Mouse (Mus musculus) B cell, adult 2 months (primary cell): ENCODE data around the gene Szt2.

Source experiments
- DNase-seq, 2 experiments: peaks; one replicate each; pipeline ENCODE4 v3.0.0; 2022

Szt2 gene

GRCm38 (mm10) chr4:118356738-118357137, 52.3 kb downstream of the Szt2 start:
- DNase-seq: no peak

- no peak for DNase-seq
Measured at GRCm38 (mm10) chr4:118354289-118354688, 54.8 kb downstream of the Szt2 start.

DNA sequence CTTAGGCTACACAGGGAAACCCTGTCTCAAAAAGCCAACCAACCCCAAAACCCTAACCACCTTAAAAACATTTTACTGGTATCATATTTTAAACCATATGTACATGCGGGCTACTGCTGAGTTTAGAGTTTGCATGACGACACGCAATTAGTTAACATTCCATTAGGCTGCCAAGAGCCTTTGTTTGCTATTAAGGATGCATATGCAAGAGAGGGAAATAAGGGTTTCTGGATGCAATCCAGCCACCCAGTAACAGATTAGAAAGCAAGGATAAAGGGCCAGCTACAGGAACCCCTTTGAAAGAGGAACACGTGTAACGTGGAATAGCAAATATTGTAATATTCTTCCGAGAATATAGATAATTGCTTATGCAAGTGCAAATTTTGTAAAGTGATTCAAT, 55.4 kb downstream of the Szt2 start:
- no peak for DNase-seq

- no peak for DNase-seq
Measured at GRCm38 (mm10) chr4:118351828-118352227, 57.2 kb downstream of the Szt2 start.

GRCm38 (mm10) chr4:118350864-118351263, 58.2 kb downstream of the Szt2 start:
- DNase-seq: no peak

GRCm38 (mm10) chr4:118347529-118348309, 61.4 kb downstream of the Szt2 start:
- no peak for DNase-seq

GRCm38 (mm10) chr4:118341447-118341846, 67.6 kb downstream of the Szt2 start:
- DNase-seq: no peak

DNA sequence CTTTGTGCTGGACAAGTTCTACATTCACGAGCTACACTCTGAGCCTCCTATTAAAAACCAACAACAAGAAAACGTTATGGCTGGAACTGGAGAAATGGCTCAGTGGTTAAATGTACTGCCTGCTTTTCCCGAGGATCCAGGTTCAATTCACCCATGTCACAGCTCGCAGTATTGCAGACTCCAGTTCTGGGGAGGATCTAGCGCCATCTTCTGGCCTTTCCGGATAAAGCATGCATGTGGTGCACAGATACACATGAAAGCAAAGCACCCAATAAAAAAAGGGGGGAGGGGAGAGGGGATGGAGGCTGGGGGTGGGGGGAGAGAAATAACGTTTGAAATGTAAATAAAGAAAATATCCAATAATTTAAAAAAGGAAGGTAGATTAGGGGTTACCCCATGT, 72.4 kb downstream of the Szt2 start:
- DNase-seq: peak; percentile 52 to 56

DNA sequence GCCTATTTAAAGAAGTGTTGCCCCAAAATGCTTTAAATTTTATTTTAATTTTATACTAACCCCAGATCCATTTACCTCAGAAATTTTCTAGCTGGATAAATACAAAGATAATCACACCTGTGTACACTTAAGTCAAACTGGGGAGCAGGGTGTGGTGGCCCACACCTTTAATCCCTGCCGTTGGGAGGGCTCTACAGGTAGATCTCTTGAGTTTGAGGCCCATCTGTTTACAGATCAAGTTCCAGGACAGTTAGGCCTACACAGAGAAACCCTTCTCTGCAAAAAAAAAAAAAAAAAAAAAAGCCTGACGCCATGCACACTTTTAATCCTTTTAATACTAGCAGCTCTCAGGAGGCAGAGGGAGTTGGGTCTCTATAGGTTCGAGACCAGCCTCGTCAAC, 73.1 kb downstream of the Szt2 start:
- no peak for DNase-seq

- DNase-seq: no peak
Measured at GRCm38 (mm10) chr4:118331777-118332176, 77.3 kb downstream of the Szt2 start.

DNA sequence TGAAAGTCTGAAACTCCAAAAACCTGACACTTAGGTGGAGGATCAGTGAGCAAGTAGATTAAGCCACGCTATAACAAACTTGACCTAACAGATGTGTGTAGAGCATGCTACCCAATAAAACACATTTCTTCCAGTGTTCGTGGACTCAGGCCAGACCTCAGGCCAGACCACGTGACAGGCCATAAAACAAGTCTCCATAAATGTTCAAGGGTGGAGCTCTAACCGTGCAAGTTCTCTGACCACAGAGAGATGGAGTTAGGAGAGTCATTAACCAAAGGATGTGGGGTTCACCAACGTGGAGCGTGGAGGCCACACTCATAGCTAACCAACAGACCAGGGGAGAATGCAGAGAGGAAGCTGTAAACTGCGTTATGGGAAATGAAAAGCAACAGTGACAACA, 82.6 kb downstream of the Szt2 start:
- DNase-seq: no peak

- DNase-seq: no peak
Measured at GRCm38 (mm10) chr4:118320636-118321035, 88.4 kb downstream of the Szt2 start.

DNA sequence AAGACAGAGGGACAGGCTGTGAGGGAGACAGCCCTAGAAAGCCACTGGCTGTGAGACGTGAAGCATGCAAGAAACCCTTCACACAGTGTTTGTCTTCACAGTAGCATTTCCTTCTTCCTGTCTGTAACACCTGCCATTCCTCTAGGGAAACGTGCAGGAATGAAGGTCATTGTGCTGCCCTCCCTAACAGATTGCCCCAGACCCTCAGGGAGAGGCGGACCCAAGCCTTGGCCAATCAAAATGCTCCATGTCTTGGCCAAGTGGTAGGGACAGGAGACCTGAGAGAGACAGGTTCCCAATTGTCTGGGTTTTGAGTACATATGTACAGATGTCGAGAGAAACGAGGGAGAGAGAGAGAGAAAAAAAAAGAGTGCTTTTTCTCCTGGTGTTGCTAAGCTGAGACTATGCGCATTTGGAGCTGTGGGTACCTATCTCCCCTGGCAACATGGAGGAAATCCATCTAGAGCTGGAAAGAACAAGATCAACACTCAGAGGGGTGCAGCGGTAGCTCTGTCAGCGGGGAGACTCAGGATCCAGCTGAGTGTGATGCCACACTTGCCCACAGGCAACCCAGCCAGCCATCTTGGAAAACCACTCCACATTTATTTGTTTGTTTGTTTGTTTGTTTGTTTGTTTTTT, 89.2 kb downstream of the Szt2 start:
- no peak for DNase-seq

GRCm38 (mm10) chr4:118316662-118317061, 92.4 kb downstream of the Szt2 start:
- no peak for DNase-seq

DNA sequence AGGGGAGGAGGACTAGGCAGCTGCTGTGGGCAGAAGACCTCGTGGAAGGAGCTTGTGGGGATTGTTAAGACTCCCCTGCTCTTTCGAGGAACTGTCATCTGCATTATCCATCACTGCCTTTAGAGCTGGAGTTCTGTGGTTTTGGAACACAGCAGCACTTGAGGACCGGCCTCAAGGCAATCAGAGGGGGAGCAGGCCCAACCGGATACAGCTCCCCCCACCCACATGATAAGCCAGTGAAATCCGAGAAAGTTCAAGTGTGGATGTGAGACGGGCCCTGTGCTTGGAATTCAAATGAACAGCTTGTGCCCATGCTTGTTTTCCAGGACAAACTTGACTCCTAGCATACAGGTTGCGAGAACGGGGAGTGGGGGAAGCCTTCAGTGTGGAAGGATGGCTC, 93.8 kb downstream of the Szt2 start:
- no peak for DNase-seq
